Mouse (Mus musculus): ENCODE measurements around the gene Irf9. TPM values are rescaled to one million over a fixed set of nuclear protein-coding genes. Genes with fewer than 3 reads are reported as not detected.

Irf9 gene
- polyA plus RNA-seq, 1 experiment from 2014 or later, result 8.0 TPM

DNA sequence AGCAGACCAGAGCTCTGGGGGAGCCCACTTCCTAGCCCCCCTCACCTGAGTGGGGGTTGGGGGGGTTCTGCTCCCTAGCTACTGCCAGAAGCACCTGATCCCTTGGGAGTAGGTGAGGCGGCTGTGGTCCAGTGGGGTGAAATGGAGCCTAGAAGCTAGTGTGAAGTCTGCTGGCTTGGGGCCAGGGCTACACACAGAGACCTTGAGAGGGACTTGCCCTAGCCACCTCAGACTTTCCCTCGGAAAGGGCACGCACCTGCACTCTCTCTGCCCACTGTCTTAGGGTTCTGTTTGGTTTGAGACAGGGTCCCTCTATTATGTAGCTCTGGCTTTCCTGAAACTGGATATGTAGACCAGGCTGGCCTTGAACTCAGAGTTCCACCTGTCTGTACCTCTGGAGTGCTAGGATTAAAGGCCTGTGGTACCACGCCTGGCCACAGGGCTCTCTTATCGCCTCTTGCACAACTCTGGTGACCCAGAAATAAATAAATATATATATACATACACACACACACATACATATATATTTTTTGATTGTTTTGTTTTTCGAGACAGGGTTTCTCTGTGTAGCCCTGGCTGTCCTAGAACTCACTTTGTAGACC, 24.6 kb upstream of the Irf9 start:
- WGBS, result 33% methylated on average over 6 of the region's 6 CpGs
- ATAC-seq (ENCODE audit: low FRiP score) (no peak), DNase-seq (ENCODE audit: low spot score) (peak; percentile 36)
- H3K9ac ChIP-seq, result peak overlapping the region; percentile 94
- peak overlapping the region; percentile 91 for H3K27ac ChIP-seq
- H3K36me3 ChIP-seq (replicated peaks; ENCODE audit: control insufficient read depth, insufficient read depth), result peaks cover 17% of the 10 kb centered on the region; the same call in 1 of the 2 replicates
- H3K4me2 ChIP-seq (replicated peaks), result peak overlapping the region; percentile 97
- peaks cover 10% of the 10 kb centered on the region for H3K4me1 ChIP-seq (replicated peaks; ENCODE audit: control insufficient read depth, insufficient read depth, low read length)
- peak overlapping the region; percentile 75 for H3K4me3 ChIP-seq (replicated peaks; ENCODE audit: low read length)
- H3K27me3 ChIP-seq (ENCODE audit: control insufficient read depth, insufficient read depth, low read length), result no peaks in the 10 kb centered on the region
- H3K9me3 ChIP-seq (ENCODE audit: control insufficient read depth, low read length), result no peaks in the 10 kb centered on the region

DNA sequence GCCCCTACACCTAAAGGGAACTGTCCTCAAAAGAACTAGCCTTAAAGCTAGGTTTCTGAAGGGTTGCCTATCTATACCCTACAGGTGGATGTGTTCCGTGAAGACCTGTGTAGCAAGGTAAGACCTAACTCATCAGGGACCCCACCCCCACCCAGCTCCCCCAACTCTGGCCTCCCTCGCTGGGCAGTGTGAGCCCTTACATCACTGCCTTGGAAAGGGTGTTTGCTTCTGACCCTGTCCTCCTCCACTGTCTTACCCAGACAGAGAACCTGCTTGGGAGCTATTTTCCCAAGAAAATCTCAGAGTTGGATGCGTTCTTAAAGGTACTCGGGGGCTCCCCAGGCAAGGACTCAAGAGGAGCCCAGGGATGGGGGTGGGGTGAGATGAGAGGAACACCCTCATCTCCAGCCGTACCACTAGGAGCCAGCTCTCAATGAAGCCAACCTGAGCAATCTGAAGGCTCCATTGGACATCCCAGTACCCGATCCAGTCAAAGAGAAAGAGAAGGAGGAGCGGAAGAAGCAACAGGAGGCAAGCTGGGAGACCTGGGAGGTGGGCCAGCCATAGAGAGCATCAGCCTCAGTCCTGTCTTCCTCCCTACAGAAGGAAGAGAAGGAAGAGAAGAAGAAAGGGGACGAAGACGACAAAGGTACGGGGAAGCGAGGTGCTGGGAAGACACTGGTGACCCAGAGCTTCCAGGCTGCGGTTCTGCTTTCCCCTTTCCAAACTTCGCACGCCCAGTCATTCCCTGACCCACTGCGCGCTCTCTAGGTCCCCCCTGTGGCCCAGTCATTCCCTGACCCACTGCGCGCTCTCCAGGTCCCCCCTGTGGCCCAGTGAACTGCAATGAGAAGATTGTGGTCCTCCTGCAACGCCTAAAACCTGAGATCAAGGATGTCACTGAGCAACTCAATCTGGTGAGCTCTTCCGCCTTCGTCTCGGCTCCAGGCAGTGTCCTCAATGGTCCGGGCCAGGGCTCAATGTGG, 23.6 kb upstream of the Irf9 start:
- no peaks in the 10 kb centered on the region for H3K27me3 ChIP-seq (ENCODE audit: control insufficient read depth, insufficient read depth, low read length)
- H3K36me3 ChIP-seq (replicated peaks; ENCODE audit: control insufficient read depth, insufficient read depth), result peaks cover 17% of the 10 kb centered on the region; the same call in 1 of the 2 replicates
- no peak overlapping the region for H3K4me3 ChIP-seq (replicated peaks; ENCODE audit: low read length)
- ATAC-seq (ENCODE audit: low FRiP score) (no peak), DNase-seq (ENCODE audit: low spot score) (no peak)
- no peak overlapping the region for H3K27ac ChIP-seq
- H3K4me1 ChIP-seq (replicated peaks; ENCODE audit: control insufficient read depth, insufficient read depth, low read length), result peaks cover 11% of the 10 kb centered on the region
- no peak overlapping the region for H3K9ac ChIP-seq
- no peak overlapping the region for H3K4me2 ChIP-seq (replicated peaks)
- H3K9me3 ChIP-seq (ENCODE audit: control insufficient read depth, low read length), result no peaks in the 10 kb centered on the region
- WGBS, result 86% methylated on average over 23 of the region's 23 CpGs

DNA sequence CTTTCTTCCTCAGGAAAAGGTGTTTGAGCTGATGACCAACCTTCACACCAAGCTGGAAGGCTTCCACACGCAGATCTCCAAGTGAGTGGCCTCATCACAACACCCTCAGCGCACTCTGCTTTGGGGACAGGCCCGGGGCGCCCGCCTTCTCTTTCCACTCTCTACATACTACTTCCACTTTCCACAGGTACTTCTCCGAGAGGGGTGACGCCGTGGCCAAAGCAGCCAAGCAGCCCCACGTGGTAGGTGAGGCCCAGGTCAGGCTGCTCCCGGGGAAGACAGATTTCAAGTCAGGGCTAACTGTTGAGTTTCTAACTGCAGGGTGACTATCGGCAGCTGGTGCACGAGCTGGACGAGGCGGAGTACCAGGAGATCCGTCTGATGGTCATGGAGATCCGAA, 22.6 kb upstream of the Irf9 start:
- Histone ChIP-seq H3K4me2 (replicated peaks) (no peak overlapping the region), H3K4me1 (replicated peaks; ENCODE audit: control insufficient read depth, insufficient read depth, low read length) (peaks cover 13% of the 10 kb centered on the region), H3K9me3 (ENCODE audit: control insufficient read depth, low read length) (no peaks in the 10 kb centered on the region), H3K9ac (no peak overlapping the region), H3K27me3 (ENCODE audit: control insufficient read depth, insufficient read depth, low read length) (no peaks in the 10 kb centered on the region), H3K4me3 (replicated peaks; ENCODE audit: low read length) (no peak overlapping the region), H3K36me3 (replicated peaks; ENCODE audit: control insufficient read depth, insufficient read depth) (peaks cover 17% of the 10 kb centered on the region; the same call in 1 of the 2 replicates), H3K27ac (no peak overlapping the region)
- DNase-seq (ENCODE audit: low spot score) (no peak), ATAC-seq (ENCODE audit: low FRiP score) (no peak)
- 96% methylated on average over 16 of the region's 16 CpGs for WGBS

DNA sequence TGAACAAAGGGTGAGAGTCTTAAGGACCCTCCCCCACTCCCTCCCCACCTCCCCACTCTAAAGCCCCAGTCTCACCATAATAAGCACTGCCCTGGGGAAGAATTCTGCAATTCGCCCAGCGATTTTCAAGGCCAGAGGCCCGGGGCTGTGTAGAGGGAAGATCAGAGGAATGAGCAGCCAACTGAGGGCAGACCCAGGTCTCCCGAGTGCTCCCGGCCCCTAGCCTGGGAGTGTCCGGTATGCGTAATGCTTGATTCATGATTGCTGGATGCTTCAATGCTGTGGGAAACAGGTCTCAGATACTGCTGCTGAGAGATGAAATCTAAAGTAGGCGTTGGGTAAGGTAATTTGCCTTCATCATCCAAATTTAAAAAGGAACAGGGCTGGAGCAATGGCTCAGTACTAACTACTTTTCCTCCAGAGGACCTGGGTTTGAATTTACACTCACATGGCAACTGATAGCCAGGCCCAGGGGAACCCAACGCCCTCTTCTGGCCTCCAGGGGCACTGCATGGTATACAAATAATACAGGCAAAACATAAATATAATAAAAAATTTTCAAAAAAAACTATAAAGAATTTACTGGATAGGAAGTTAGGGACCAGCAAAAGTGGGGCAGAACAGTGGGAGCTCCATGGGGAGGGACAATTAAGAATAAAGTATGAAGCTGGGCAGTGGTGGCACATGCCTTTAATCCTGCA, 21.2 kb upstream of the Irf9 start:
- Histone ChIP-seq H3K9ac (no peak overlapping the region), H3K4me2 (replicated peaks) (no peak overlapping the region), H3K36me3 (replicated peaks; ENCODE audit: control insufficient read depth, insufficient read depth) (peaks cover 22% of the 10 kb centered on the region; the same call in 1 of the 2 replicates), H3K27ac (no peak overlapping the region), H3K4me1 (replicated peaks; ENCODE audit: control insufficient read depth, insufficient read depth, low read length) (peaks cover 13% of the 10 kb centered on the region), H3K4me3 (replicated peaks; ENCODE audit: low read length) (no peak overlapping the region), H3K27me3 (ENCODE audit: control insufficient read depth, insufficient read depth, low read length) (no peaks in the 10 kb centered on the region), H3K9me3 (ENCODE audit: control insufficient read depth, low read length) (no peaks in the 10 kb centered on the region)
- DNase-seq (ENCODE audit: low spot score) (no peak), ATAC-seq (ENCODE audit: low FRiP score) (no peak)
- WGBS, result 77% methylated on average over 9 of the region's 9 CpGs

DNA sequence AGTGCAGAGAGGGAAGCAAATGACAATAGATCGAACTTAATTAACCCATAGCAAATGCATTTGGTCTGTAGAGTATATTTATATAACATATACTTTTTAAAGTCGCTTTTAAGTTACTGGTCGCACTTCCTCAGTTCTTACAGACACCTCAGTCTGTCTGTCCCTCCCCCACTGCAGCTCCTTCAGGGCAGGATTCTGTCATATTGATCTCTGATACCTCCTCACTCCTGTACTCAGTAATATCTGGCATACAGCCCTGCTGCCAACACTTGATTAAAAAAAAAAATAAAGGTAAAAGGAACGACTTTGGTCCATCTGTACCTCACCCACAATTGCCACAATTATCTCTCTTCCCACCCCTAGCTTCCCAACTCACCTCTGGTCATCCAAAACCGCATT, 19.1 kb upstream of the Irf9 start:
- Histone ChIP-seq H3K4me2 (replicated peaks) (peak overlapping the region; percentile 80), H3K36me3 (replicated peaks; ENCODE audit: control insufficient read depth, insufficient read depth) (peaks cover 34% of the 10 kb centered on the region; the same call in 1 of the 2 replicates), H3K27ac (no peak overlapping the region), H3K27me3 (ENCODE audit: control insufficient read depth, insufficient read depth, low read length) (no peaks in the 10 kb centered on the region), H3K4me1 (replicated peaks; ENCODE audit: control insufficient read depth, insufficient read depth, low read length) (peaks cover 2% of the 10 kb centered on the region; the same call in 1 of the 2 replicates), H3K9ac (peak overlapping the region; percentile 77), H3K9me3 (ENCODE audit: control insufficient read depth, low read length) (no peaks in the 10 kb centered on the region), H3K4me3 (replicated peaks; ENCODE audit: low read length) (peak overlapping the region; percentile 48)
- no peak for ATAC-seq (ENCODE audit: low FRiP score)
- 39% methylated on average over 5 of the region's 5 CpGs for WGBS
- no peak for DNase-seq (ENCODE audit: low spot score)

DNA sequence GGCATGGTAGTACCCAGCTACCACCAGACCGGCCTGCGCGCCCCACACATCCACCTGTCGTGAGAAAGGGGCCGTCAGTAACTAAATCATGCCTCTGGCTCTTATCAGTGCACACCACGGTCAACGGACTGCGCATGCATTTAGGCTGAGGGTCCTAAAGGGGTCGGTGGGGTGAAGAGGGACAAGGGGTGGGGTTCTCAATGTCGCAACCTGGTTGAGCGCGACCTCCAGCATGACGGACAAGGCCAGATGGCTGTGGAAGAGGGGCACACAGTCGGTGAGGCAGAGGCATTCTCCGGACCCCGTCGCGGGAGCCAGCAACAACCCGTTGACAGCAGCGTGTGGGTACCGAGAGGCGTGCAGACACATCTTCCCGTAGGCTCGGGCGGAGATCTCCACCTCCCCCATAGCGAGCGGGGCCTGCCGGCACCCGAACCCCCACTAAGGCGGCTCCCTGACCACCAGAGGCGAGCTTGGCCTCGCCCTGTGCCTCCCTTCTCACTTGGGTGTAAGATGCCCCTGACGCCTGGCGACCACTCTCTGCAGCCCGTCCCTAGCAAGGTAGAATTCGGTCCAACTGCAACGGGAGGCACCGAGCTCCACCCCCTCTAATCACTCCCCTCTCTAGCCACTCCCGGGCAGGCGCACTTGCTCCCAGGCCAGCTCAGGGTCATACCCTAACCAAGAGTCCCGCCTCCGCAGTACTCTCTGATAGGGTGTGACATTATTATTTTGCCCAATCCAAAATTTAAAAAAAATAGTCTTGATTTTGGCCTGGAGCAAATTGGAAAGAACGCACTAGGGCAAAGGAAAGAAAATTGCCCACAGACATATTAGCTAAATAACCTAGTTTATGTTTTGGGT, 18.4 kb upstream of the Irf9 start, which contains the start of gene Emc9:
Gene Emc9 (minus strand): TSS at position 601 of the 864 bp plus-strand sequence.
- Histone ChIP-seq H3K4me3 (replicated peaks; ENCODE audit: low read length) (peak within 1 kb of the TSS; percentile 48), H3K36me3 (replicated peaks; ENCODE audit: control insufficient read depth, insufficient read depth) (peaks cover 34% of the 10 kb centered on the region; the same call in 1 of the 2 replicates), H3K27me3 (ENCODE audit: control insufficient read depth, insufficient read depth, low read length) (no peaks in the 10 kb centered on the region), H3K9ac (peak within 1 kb of the TSS; percentile 77), H3K27ac (peak within 1 kb of the TSS; percentile 57; the same call in 1 of the 2 replicates), H3K4me2 (replicated peaks) (peak within 1 kb of the TSS; percentile 80), H3K4me1 (replicated peaks; ENCODE audit: control insufficient read depth, insufficient read depth, low read length) (peaks cover 3% of the 10 kb centered on the region), H3K9me3 (ENCODE audit: control insufficient read depth, low read length) (no peaks in the 10 kb centered on the region)
- ATAC-seq (ENCODE audit: low FRiP score) (peak; percentile 59), DNase-seq (ENCODE audit: low spot score) (peak; percentile 28)
- 3% methylated on average over 38 of the region's 43 CpGs for WGBS

DNA sequence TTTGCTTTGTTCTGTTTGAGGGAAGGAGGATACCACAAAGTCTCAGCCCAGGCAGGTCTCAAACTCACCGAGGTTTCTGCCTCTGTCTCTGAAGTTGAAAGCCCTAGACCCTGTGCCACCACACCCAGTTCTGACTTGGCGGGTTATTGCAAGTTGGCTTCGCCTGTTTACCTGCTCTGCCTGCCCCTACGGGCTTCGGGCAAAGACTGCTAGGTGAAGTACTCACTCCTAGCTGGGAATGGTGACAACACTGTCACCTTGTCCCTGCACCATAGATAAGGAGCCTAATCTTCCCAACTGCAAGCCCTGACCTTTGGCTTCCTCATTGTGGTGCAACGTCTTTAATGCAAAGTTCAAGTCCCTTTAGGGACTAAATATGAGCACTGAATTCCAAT, 17.8 kb upstream of the Irf9 start:
- H3K4me2 ChIP-seq (replicated peaks), result peak overlapping the region; percentile 80
- H3K4me3 ChIP-seq (replicated peaks; ENCODE audit: low read length), result peak overlapping the region; percentile 48; the same call in 1 of the 2 replicates
- H3K4me1 ChIP-seq (replicated peaks; ENCODE audit: control insufficient read depth, insufficient read depth, low read length), result peaks cover 9% of the 10 kb centered on the region
- WGBS, result 58% methylated on average over 6 of the region's 6 CpGs
- no peak for ATAC-seq (ENCODE audit: low FRiP score)
- no peak overlapping the region for H3K27ac ChIP-seq
- no peak for DNase-seq (ENCODE audit: low spot score)
- no peaks in the 10 kb centered on the region for H3K9me3 ChIP-seq (ENCODE audit: control insufficient read depth, low read length)
- no peak overlapping the region for H3K9ac ChIP-seq
- peaks cover 29% of the 10 kb centered on the region; the same call in 1 of the 2 replicates for H3K36me3 ChIP-seq (replicated peaks; ENCODE audit: control insufficient read depth, insufficient read depth)
- no peaks in the 10 kb centered on the region for H3K27me3 ChIP-seq (ENCODE audit: control insufficient read depth, insufficient read depth, low read length)

DNA sequence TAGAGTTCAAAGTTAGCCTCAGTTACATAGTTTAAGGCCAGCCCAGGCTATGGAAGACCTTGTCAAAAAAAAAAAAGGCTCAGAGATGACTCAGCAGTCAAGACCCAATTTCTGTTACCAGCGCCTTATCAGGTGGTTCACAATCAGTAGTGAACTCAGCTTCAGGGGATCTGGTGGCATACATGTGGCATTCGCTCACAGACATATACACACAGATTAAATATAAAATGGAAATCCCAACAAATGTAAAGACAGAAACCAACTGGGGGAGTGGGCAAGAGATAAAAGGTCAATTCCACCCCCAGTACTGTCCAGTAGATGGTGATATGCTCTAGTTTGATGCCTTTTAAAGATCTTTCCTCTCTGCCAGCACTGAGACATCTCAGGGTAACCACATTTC, 17.2 kb upstream of the Irf9 start:
- H3K27me3 ChIP-seq (ENCODE audit: control insufficient read depth, insufficient read depth, low read length), result no peaks in the 10 kb centered on the region
- no peak overlapping the region for H3K4me2 ChIP-seq (replicated peaks)
- no peak overlapping the region for H3K9ac ChIP-seq
- no peaks in the 10 kb centered on the region for H3K9me3 ChIP-seq (ENCODE audit: control insufficient read depth, low read length)
- H3K27ac ChIP-seq, result no peak overlapping the region
- no peak for ATAC-seq (ENCODE audit: low FRiP score)
- no peak overlapping the region for H3K4me3 ChIP-seq (replicated peaks; ENCODE audit: low read length)
- no peak for DNase-seq (ENCODE audit: low spot score)
- H3K4me1 ChIP-seq (replicated peaks; ENCODE audit: control insufficient read depth, insufficient read depth, low read length), result peaks cover 9% of the 10 kb centered on the region
- H3K36me3 ChIP-seq (replicated peaks; ENCODE audit: control insufficient read depth, insufficient read depth), result peaks cover 26% of the 10 kb centered on the region; the same call in 1 of the 2 replicates
- WGBS, result 88% methylated on average over 2 of the region's 2 CpGs
